Mouse (Mus musculus) intestine, postnatal 0 days (tissue): ENCODE measurements around the gene Spg21. TPM values are rescaled to one million over a fixed set of nuclear protein-coding genes. Genes with fewer than 3 reads are reported as not detected.

Experiments
- ATAC-seq: fragments of 200-750 bp; cut with Nextera tagmentation; 2 replicates; pipeline ENCODE4 v1.8.0; 2017; ENCODE audit warnings: mild to moderate bottlenecking, moderate TSS enrichment, moderate library complexity
- H3K27ac ChIP-seq: fragments of 300-500 bp; sonication (generic); 2 replicates; pipeline ENCODE4 v1.5.1; 2014; ENCODE audit warnings: mild to moderate bottlenecking, low read depth, low read length, moderate library complexity
- H3K27me3 ChIP-seq: fragments of 300-500 bp; sonication (generic); replicated peaks from 2 replicates; pipeline ENCODE4 v1.6.1; 2014; ENCODE audit warnings: low read length, mixed read lengths; ENCODE audit not compliant: control insufficient read depth, insufficient read depth
- H3K36me3 ChIP-seq: fragments of 300-500 bp; sonication (generic); 2 replicates; pipeline ENCODE4 v1.6.1; 2014; ENCODE audit warnings: mild to moderate bottlenecking, moderate library complexity; ENCODE audit not compliant: control insufficient read depth, insufficient read depth
- H3K4me1 ChIP-seq: fragments of 300-500 bp; sonication (generic); replicated peaks from 2 replicates; pipeline ENCODE4 v1.6.1; 2014; ENCODE audit warnings: antibody characterized with exemption, low read length, mixed read lengths; ENCODE audit not compliant: control insufficient read depth, insufficient read depth
- H3K4me2 ChIP-seq: fragments of 300-500 bp; sonication (generic); replicated peaks from 2 replicates; pipeline ENCODE4 v1.6.1; 2014; ENCODE audit warnings: low read depth, mild to moderate bottlenecking, moderate library complexity
- H3K4me3 ChIP-seq: fragments of 300-500 bp; sonication (generic); 2 replicates; pipeline ENCODE4 v1.5.1; 2014; ENCODE audit warnings: low read depth, low read length
- H3K9ac ChIP-seq: fragments of 300-500 bp; sonication (generic); 2 replicates; pipeline ENCODE4 v1.6.1; 2014; ENCODE audit warnings: mild to moderate bottlenecking, low read depth, low read length
- H3K9me3 ChIP-seq: fragments of 300-500 bp; sonication (generic); 2 replicates; pipeline ENCODE4 v1.6.1; 2016; ENCODE audit warnings: mixed run types; ENCODE audit not compliant: control insufficient read depth
- CTCF ChIP-seq: sonication (generic); IDR thresholded peaks from 2 replicates; pipeline ENCODE4 v1.5.1; 2016; ENCODE audit warnings: low read depth, mild to moderate bottlenecking, control low read depth, antibody characterized with exemption, moderate library complexity
- WGBS: fragments of 180-500 bp; shearing (Covaris S2); extraction: QIAGEN DNeasy Blood & Tissue Kit; methylation state at CpG from one replicate; pipeline ENCODE4 v1.1.7; 2014; 5-methylcytosine and 5-hydroxymethylcytosine counted together
- polyA plus RNA-seq: library from polyadenylated mRNA; unstranded; fragments of >200 nt; fragmentation: Nextera tagmentation; extraction: Ambion mirVana; gene quantifications from 2 replicates; pipeline ENCODE4 v1.2.1, GENCODE M21; 2015

Spg21 gene
- polyA plus RNA-seq, 1 experiment from 2014 or later = 85.8 TPM

DNA sequence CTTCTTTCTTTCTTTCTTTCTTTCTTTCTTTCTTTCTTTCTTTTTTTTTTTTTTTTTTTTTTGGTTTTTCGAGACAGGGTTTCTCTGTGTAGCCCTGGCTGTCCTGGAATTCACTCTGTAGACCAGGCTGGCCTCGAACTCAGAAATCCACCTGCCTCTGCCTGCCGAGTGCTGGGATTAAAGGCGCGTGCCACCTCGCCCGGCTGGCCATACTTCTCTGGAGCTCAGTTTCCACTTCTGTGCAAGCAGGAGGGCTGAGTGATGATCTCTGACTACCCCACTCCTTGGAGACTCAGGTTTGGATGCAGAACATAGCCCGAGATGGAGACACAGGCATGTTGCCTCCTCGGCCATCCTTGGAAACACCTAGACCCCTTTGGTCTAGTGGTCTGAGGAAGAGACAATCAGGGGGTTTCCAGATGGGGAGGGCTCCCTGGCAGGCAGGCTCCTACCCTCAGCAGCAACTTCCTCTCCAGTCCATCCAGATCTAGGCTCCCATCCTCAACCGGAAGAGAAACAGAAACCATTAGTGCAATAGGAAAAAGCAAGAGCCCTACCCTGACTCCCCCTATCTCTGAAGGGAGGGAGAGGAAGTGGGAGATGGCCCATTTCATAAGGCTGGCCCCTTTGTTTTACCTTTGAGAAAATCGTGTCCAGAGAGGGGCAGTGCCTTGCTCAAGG lies 75.2 kb downstream of the Spg21 start:
- no peak for ATAC-seq
- Histone ChIP-seq H3K9ac (no peak overlapping the region), H3K36me3 (no peaks in the 10 kb centered on the region), H3K4me1 (no peaks in the 10 kb centered on the region), H3K27ac (no peak overlapping the region), H3K27me3 (no peaks in the 10 kb centered on the region), H3K4me2 (no peak overlapping the region), H3K9me3 (no peaks in the 10 kb centered on the region), H3K4me3 (no peak overlapping the region)
- 82% methylated on average over 10 of the region's 11 CpGs for WGBS
- no peak for TF ChIP-seq CTCF

DNA sequence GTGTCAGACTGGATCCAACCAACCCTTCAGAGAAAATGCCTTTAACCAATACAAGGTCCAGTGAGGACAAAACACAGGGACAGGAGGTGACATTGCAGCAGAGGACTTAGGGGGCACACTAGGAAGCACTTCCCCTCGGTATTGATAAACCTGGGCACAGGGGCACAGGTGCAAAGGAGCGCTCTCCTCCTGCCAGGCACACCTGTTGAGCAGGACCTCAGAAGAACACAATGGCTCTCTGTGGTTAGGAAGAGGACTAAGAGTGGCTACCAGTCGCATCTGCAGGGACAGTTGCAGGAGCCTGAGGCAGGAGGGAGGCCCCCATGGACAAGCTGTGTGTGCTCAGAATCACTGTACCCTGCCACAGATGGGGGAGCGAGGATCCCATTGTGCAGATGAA lies 75.7 kb downstream of the Spg21 start:
- Histone ChIP-seq H3K9ac (no peak overlapping the region), H3K4me3 (no peak overlapping the region), H3K9me3 (no peaks in the 10 kb centered on the region), H3K4me2 (no peak overlapping the region), H3K27me3 (no peaks in the 10 kb centered on the region), H3K27ac (no peak overlapping the region), H3K4me1 (0 out of 2 replicates have a peak, but pooled peaks cover under 1% of the 10 kb centered on the region), H3K36me3 (no peaks in the 10 kb centered on the region)
- ATAC-seq = no peak
- WGBS = 59% methylated on average over 4 of the region's 4 CpGs
- no peak for TF ChIP-seq CTCF

Other genes with a start within 250 kb of the Spg21 start
- gene Cilp, start 195.8 kb upstream of the Spg21 start, polyA plus RNA-seq = 0.43 TPM in 2 replicates
- 28.2 and 30.5 TPM in 2 replicates for gene Clpx, start 166.7 kb upstream of the Spg21 start, polyA plus RNA-seq
- 6.5 and 7.7 TPM in 2 replicates for gene Pdcd7, start 114.8 kb upstream of the Spg21 start, polyA plus RNA-seq
- 0.14 and 0.21 TPM in 2 replicates for gene Ubap1l, start 99.9 kb upstream of the Spg21 start, polyA plus RNA-seq
- gene Kbtbd13, start 69.3 kb upstream of the Spg21 start, polyA plus RNA-seq = 3.9 and 5.0 TPM in 2 replicates
- gene Rasl12, start 62.4 kb upstream of the Spg21 start, polyA plus RNA-seq = 5.4 and 6.2 TPM in 2 replicates
- gene Slc51b, start 38.0 kb upstream of the Spg21 start, polyA plus RNA-seq = 261 and 305 TPM in 2 replicates
- gene Mtfmt, start 25.2 kb upstream of the Spg21 start, polyA plus RNA-seq = 14.8 and 15.7 TPM in 2 replicates
- gene Ankdd1a, start 59.2 kb downstream of the Spg21 start, polyA plus RNA-seq = not detected in 2 replicates
- 6.6 and 6.7 TPM in 2 replicates for gene Plekho2, start 119.1 kb downstream of the Spg21 start, polyA plus RNA-seq
- gene Pif1, start 126.2 kb downstream of the Spg21 start, polyA plus RNA-seq = 1.2 and 1.8 TPM in 2 replicates
- 21.4 and 22.1 TPM in 2 replicates for gene Rbpms2, start 168.7 kb downstream of the Spg21 start, polyA plus RNA-seq
- gene Oaz2, start 207.1 kb downstream of the Spg21 start, polyA plus RNA-seq = 141 and 152 TPM in 2 replicates